Mouse (Mus musculus) limb, embryonic 11.5 days (tissue): Measurements from ENCODE around the gene Zbtb46. TPM values are rescaled to one million over a fixed set of nuclear protein-coding genes. Genes with fewer than 3 reads are reported as not detected.

ENCODE experiments used
- ATAC-seq: fragments of 200-750 bp; cut with Nextera tagmentation; 2 replicates; pipeline ENCODE4 v1.8.0; 2017; ENCODE audit warnings: low read depth; ENCODE audit not compliant: insufficient number of reproducible peaks, low FRiP score, low TSS enrichment
- DNase-seq: peaks from one replicate; pipeline ENCODE4 v3.0.0-alpha.2; 2015; ENCODE audit warnings: low spot score
- H3K27ac ChIP-seq: fragments of 300-500 bp; sonication (generic); replicated peaks from 2 replicates; pipeline ENCODE4 v1.5.1; 2014; ENCODE audit warnings: low read depth, mild to moderate bottlenecking, low read length
- H3K27me3 ChIP-seq: fragments of 300-500 bp; sonication (generic); 2 replicates; pipeline ENCODE4 v1.6.1; 2014; ENCODE audit warnings: mild to moderate bottlenecking, low read length, mixed read lengths; ENCODE audit not compliant: control insufficient read depth, insufficient read depth
- H3K36me3 ChIP-seq: fragments of 300-500 bp; sonication (generic); 2 replicates; pipeline ENCODE4 v1.6.1; 2014; ENCODE audit warnings: mild to moderate bottlenecking, low read length, moderate library complexity, mixed read lengths; ENCODE audit not compliant: control insufficient read depth, insufficient read depth
- H3K4me1 ChIP-seq: fragments of 300-500 bp; sonication (generic); 2 replicates; pipeline ENCODE4 v1.6.1; 2014; ENCODE audit warnings: low read length, mixed read lengths; ENCODE audit not compliant: control insufficient read depth, insufficient read depth
- H3K4me2 ChIP-seq: fragments of 300-500 bp; sonication (generic); 2 replicates; pipeline ENCODE4 v1.6.1; 2014; ENCODE audit warnings: low read depth, mild to moderate bottlenecking, moderate library complexity; ENCODE audit not compliant: severe bottlenecking
- H3K4me3 ChIP-seq: fragments of 300-500 bp; sonication (generic); 2 replicates; pipeline ENCODE4 v1.5.1; 2014; ENCODE audit warnings: low read depth, low read length
- H3K9ac ChIP-seq: fragments of 300-500 bp; sonication (generic); 2 replicates; pipeline ENCODE4 v1.6.1; 2014; ENCODE audit warnings: mild to moderate bottlenecking, low read length
- H3K9me3 ChIP-seq: fragments of 300-500 bp; sonication (generic); 2 replicates; pipeline ENCODE4 v1.6.1; 2016; ENCODE audit warnings: low read length; ENCODE audit not compliant: control insufficient read depth
- WGBS: fragments of 180-500 bp; shearing (Covaris S2); extraction: QIAGEN DNeasy Blood & Tissue Kit; methylation state at CpG from one replicate; pipeline ENCODE4 v1.1.7; 2014; 5-methylcytosine and 5-hydroxymethylcytosine counted together
- polyA plus RNA-seq: library from polyadenylated mRNA; unstranded; fragments of >200 nt; fragmentation: Nextera tagmentation; extraction: Ambion mirVana; gene quantifications from 2 replicates; pipeline ENCODE4 v1.2.1, GENCODE M21; 2014

The Zbtb46 gene
- polyA plus RNA-seq, 1 experiment from 2014 or later, result 9.8 TPM

GRCm38 (mm10) chr2:181493156-181493927 is 34.1 kb upstream of the Zbtb46 start, which contains the start of gene Abhd16b:
Gene Abhd16b, plus strand, starts transcription at chr2:181493206.
- H3K9ac ChIP-seq, result no peak within 1 kb of the TSS
- H3K27me3 ChIP-seq, result no peaks in the 10 kb centered on the region
- no peak within 1 kb of the TSS for H3K27ac ChIP-seq
- H3K4me2 ChIP-seq, result no peak within 1 kb of the TSS
- no peaks in the 10 kb centered on the region; the same call in 1 of the 2 replicates for H3K4me1 ChIP-seq
- H3K9me3 ChIP-seq, result no peaks in the 10 kb centered on the region
- DNase-seq (no peak), ATAC-seq (no peak)
- no peaks in the 10 kb centered on the region for H3K36me3 ChIP-seq
- no peak within 1 kb of the TSS for H3K4me3 ChIP-seq
- WGBS, result 86% methylated on average over 31 of the region's 31 CpGs

DNA sequence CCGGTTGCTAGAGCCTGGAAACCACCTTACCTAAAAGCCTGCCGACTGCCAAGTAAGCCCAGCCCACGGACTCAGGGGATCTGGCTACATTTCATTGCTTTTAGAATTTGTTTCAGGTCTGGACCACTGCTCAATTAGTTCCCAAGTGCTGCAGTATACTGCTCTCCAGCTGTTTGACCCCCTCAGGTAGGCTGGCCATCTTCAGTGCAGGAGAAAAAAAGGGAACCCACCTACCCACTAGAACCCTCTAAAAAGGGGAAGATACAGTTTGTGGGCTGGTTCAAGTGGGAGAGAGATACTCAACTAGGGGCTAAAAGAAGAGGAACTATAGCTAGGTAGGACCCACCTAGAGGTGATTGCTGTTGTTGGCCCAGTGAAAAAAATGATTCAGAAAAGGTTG is 33.0 kb upstream of the Zbtb46 start:
- no peaks in the 10 kb centered on the region for H3K27me3 ChIP-seq
- no peaks in the 10 kb centered on the region for H3K9me3 ChIP-seq
- peaks cover 8% of the 10 kb centered on the region for H3K4me1 ChIP-seq
- ATAC-seq, result no peak
- H3K36me3 ChIP-seq, result no peaks in the 10 kb centered on the region
- no peak overlapping the region for H3K4me3 ChIP-seq
- DNase-seq, result no peak
- no peak overlapping the region for H3K27ac ChIP-seq
- no peak overlapping the region for H3K4me2 ChIP-seq
- WGBS, result 62% methylated on average over 3 of the region's 3 CpGs
- no peak overlapping the region for H3K9ac ChIP-seq

- Histone ChIP-seq H3K9me3 (no peaks in the 10 kb centered on the region), H3K4me2 (no peak overlapping the region), H3K4me3 (no peak overlapping the region), H3K9ac (no peak overlapping the region), H3K36me3 (no peaks in the 10 kb centered on the region), H3K27ac (no peak overlapping the region), H3K27me3 (no peaks in the 10 kb centered on the region), H3K4me1 (peaks cover 12% of the 10 kb centered on the region)
- ATAC-seq, result no peak
- WGBS, result 35% methylated on average over 7 of the region's 7 CpGs
- peak; percentile 30 for DNase-seq
Observed at GRCm38 (mm10) chr2:181491432-181492205, 32.4 kb upstream of the Zbtb46 start.

GRCm38 (mm10) chr2:181487338-181488277 is 28.4 kb upstream of the Zbtb46 start:
- peak overlapping the region; percentile 51 for H3K27ac ChIP-seq
- H3K4me1 ChIP-seq, result peaks cover 17% of the 10 kb centered on the region
- 10% methylated on average over 5 of the region's 5 CpGs for WGBS
- H3K4me2 ChIP-seq, result no peak overlapping the region; the same call in 1 of the 2 replicates
- ATAC-seq, result peak; percentile 81; the same call in 1 of the 2 replicates
- no peaks in the 10 kb centered on the region for H3K9me3 ChIP-seq
- H3K4me3 ChIP-seq, result no peak overlapping the region
- no peaks in the 10 kb centered on the region for H3K36me3 ChIP-seq
- peak; percentile 50 for DNase-seq
- peak overlapping the region; percentile 39; the same call in 1 of the 2 replicates for H3K9ac ChIP-seq
- no peaks in the 10 kb centered on the region for H3K27me3 ChIP-seq

DNA sequence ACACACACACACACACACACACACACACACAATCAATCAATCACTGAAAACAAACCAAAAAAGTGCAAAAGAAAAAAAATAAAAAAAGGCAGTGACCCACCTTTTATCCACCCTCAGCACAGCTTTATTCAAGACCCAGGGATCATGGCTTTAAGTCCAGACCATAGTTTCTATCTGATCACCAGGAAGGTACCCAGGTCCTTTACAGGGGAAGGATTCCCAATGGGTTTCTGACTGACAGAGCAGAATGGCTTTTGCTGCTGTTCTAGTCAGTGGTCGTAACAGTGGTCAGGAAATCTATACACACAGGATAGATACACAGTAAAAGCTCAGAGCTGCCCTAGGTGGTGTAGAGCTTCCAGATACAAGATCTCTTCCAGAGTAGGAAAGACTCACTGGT is 26.5 kb upstream of the Zbtb46 start:
- H3K9me3 ChIP-seq, result no peaks in the 10 kb centered on the region
- DNase-seq (no peak), ATAC-seq (no peak)
- H3K4me2 ChIP-seq, result no peak overlapping the region
- no peak overlapping the region for H3K27ac ChIP-seq
- no peaks in the 10 kb centered on the region for H3K27me3 ChIP-seq
- H3K9ac ChIP-seq, result no peak overlapping the region
- no peak overlapping the region for H3K4me3 ChIP-seq
- WGBS, result 8% methylated on average over 1 of the region's 1 CpGs
- H3K4me1 ChIP-seq, result peaks cover 17% of the 10 kb centered on the region
- H3K36me3 ChIP-seq, result no peaks in the 10 kb centered on the region

- H3K27me3 ChIP-seq, result no peaks in the 10 kb centered on the region
- DNase-seq (no peak), ATAC-seq (no peak)
- H3K27ac ChIP-seq, result no peak overlapping the region
- no peaks in the 10 kb centered on the region for H3K36me3 ChIP-seq
- no peak overlapping the region for H3K4me3 ChIP-seq
- peaks cover 17% of the 10 kb centered on the region for H3K4me1 ChIP-seq
- H3K9me3 ChIP-seq, result no peaks in the 10 kb centered on the region
- no peak overlapping the region for H3K9ac ChIP-seq
- 81% methylated on average over 6 of the region's 6 CpGs for WGBS
- H3K4me2 ChIP-seq, result no peak overlapping the region
Observed at GRCm38 (mm10) chr2:181484456-181485233, 25.4 kb upstream of the Zbtb46 start.

- no peak for ATAC-seq
- no peaks in the 10 kb centered on the region for H3K27me3 ChIP-seq
- H3K9ac ChIP-seq, result no peak overlapping the region
- 33% methylated on average over 7 of the region's 7 CpGs for WGBS
- peaks cover 17% of the 10 kb centered on the region for H3K4me1 ChIP-seq
- H3K4me3 ChIP-seq, result no peak overlapping the region
- no peak for DNase-seq
- H3K36me3 ChIP-seq, result no peaks in the 10 kb centered on the region
- H3K27ac ChIP-seq, result no peak overlapping the region
- H3K4me2 ChIP-seq, result no peak overlapping the region
- H3K9me3 ChIP-seq, result no peaks in the 10 kb centered on the region
Observed at GRCm38 (mm10) chr2:181483562-181484318, 24.5 kb upstream of the Zbtb46 start.
